Mouse (Mus musculus) left cerebral cortex, postnatal 14 days (tissue): ENCODE results near the gene Mcrip2. TPM values are rescaled to one million over a fixed set of nuclear protein-coding genes. Genes with fewer than 3 reads are reported as not detected.

ENCODE experiments used
- DNase-seq, 2 experiments: peaks; one replicate each; pipeline ENCODE4 v3.0.0; 2021 to 2022; ENCODE audit warnings: low spot score in 2 of 2, mixed read lengths in 1 of 2
- intact Hi-C: fragments of 180-260 bp; cut with DNase I; formaldehyde crosslinking; loops from one replicate; pipeline ENCODE4 v1.15.1; 2025
- microRNA-seq, 2 experiments: library from miRNA; unstranded; fragments of <30 nt; microRNA quantifications; one replicate each; pipeline ENCODE4 v1.2.0; 2022
- total RNA-seq, 2 experiments: library from RNA; stranded (reverse); gene quantifications; 2 replicates each; pipeline ENCODE4 v1.2.3; 2021

The Mcrip2 gene
- total RNA-seq, 2 experiments from 2014 or later = 25.5 to 31.6 TPM

DNA sequence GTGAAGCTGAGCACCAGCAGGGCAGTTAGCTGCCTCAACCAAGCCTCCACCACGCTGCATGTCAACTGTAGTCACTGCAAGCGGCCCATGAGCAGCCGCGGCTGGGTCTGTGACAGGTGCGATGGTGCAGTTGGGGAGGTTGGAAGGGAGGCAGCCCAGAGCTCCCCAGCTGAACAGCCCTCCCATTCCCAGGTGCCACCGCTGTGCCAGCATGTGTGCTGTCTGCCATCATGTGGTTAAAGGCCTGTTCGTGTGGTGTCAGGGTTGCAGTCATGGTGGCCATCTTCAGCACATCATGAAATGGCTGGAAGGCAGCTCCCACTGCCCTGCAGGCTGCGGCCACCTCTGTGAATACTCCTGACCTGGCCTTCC is 40.4 kb downstream of the Mcrip2 start:
- intact Hi-C loops = no loop called here
- no peak for DNase-seq

DNA sequence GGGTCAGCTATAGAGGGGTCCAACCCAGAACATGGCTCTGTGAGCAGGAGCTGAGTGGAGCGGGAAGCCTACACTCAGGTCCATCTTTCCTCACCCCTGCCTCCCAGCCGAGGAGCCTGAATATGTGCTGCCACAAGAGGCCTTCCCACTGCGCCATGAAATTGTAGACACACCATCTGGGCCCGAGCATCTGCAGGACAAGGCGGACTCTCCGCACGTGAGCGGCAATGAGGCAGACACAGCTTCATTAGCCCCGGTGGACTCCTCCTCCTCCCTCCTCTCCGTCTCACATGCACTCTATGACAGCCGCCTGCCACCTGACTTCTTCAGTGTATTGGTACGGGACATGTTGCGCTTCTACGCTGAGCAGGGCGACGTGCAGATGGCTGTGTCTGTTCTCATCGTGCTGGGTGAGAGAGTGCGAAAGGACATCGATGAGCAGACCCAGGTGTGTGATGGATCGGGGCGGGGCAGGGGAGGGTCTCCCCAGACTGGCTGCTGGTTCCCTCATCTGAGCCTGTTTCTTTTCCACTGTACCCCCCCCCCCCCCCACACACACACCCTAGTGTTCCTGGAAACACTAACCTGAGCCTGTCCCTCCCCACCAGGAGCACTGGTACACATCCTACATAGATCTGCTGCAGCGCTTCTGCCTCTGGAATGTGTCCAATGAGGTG is 40.9 kb downstream of the Mcrip2 start:
- intact Hi-C loops = no loop called here
- DNase-seq = no peak

DNA sequence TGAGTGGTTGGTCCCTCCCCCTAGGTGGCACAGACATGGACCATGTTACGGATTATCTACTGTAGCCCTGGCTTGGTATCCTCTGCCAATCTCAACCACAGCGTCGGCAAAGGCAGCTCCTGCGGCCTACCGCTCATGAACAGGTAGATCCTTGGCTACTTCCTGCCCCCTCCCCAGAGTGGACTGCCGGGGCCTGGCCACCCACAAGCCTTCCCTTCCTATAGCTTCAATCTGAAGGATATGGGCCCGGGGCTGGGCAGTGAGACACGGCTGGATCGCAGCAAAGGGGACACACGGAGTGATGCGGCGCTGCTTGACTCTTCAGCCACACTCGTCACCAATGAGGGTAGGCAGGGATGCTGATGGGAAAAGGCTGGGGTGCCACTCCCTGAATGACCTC is 41.6 kb downstream of the Mcrip2 start:
- intact Hi-C loops = no loop called here
- DNase-seq = no peak

DNA sequence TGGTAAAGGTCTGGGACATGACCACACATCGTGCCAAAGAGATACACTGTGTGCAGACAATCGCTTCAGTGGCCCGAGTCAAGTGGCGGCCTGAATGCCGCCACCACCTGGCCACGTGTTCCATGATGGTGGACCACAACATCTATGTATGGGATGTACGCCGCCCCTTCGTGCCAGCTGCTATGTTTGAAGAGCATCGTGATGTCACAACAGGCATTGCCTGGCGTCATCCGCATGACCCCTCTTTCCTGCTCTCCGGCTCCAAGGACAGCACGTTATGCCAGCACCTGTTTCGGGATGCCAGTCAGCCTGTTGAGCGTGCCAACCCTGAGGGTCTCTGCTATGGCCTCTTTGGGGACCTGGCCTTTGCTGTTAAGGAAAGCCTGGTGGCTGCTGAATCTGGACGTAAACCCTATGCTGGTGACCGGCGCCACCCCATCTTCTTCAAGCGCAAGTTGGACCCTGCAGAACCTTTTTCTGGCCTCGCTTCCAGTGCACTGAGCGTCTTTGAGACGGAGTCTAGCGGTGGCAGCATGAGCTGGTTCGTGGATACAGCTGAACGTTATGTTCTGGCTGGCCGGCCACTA is 42.5 kb downstream of the Mcrip2 start:
- intact Hi-C loops = no loop called here
- DNase-seq = no peak

DNA sequence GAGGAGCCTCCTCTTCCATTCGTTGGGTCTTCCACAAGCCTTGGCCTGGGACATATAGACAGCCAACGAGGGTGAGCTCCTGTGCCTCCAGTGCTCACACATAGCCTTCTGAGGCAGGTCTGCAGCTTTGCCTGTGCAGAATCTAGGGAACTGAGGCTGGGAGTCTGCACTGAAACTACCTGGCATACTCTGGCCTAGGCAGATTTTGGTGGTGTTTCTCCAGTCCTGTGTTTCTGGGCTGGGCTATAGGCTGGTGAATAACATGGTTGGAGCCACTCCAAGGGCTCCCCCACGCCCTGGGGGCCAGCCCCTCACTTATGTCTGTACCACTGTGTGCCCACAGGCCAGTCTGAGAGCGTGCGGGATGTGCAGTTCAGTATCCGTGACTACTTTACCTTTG is 43.3 kb downstream of the Mcrip2 start:
- intact Hi-C loops = no loop called here
- DNase-seq = no peak

DNA sequence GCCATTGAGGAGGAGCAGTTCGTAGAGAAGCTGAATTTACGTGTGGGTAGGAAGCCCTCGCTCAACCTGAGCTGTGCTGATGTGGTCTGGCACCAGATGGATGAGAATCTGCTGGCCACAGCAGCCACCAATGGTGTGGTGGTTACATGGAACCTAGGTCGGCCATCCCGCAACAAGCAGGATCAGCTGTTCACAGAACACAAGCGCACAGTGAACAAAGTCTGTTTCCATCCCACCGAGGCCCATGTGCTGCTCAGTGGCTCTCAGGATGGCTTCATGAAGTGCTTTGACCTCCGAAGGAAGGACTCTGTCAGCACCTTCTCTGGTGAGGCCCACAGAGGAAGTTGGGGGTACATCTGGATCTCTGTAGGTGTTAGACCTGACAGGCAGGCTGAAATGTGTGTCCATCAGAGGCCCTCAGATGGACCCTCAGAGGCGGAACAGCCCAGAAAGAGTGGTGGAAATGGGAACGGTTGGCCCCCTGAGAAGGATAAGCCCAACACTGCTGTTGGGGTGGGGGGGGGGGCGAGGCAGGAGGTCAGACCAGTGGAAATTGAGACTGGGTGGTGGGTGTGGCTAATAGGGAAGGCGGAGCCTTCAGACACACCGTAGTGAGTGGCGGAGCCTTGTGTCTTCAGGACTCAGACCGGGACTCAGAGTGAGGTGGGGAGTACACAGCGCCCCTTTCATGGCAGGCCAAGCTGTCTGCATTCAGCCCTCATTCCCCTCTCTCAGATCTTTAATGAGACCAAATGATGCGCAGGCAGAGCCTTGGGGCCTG is 44.0 kb downstream of the Mcrip2 start:
- DNase-seq = no peak
- intact Hi-C loops = no loop called here

DNA sequence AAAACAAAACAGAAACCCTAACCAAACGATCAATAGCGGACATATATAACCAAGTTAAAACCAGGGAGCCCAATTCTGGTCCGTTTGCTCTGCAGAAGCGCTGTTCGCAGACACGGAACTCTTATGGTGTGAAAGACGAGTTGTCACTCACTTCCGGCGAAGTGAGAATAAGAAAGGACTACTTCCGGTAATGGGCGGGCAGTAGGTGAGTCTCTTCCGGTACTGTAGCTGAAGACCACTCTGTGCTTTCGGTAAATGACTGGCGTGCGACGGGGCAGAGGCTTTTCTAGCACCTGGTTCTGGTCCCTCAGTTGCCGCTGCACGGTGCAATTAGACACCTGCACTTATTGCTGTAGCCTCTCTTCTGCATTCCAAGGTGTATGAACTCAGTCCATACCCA is 45.1 kb downstream of the Mcrip2 start, which contains the start of gene Wdr24:
Gene Wdr24, plus strand, starts transcription at position 176 of the 400 bp plus-strand sequence.
- DNase-seq = peak; percentile 83 to 89
- intact Hi-C loops = no loop called here

DNA sequence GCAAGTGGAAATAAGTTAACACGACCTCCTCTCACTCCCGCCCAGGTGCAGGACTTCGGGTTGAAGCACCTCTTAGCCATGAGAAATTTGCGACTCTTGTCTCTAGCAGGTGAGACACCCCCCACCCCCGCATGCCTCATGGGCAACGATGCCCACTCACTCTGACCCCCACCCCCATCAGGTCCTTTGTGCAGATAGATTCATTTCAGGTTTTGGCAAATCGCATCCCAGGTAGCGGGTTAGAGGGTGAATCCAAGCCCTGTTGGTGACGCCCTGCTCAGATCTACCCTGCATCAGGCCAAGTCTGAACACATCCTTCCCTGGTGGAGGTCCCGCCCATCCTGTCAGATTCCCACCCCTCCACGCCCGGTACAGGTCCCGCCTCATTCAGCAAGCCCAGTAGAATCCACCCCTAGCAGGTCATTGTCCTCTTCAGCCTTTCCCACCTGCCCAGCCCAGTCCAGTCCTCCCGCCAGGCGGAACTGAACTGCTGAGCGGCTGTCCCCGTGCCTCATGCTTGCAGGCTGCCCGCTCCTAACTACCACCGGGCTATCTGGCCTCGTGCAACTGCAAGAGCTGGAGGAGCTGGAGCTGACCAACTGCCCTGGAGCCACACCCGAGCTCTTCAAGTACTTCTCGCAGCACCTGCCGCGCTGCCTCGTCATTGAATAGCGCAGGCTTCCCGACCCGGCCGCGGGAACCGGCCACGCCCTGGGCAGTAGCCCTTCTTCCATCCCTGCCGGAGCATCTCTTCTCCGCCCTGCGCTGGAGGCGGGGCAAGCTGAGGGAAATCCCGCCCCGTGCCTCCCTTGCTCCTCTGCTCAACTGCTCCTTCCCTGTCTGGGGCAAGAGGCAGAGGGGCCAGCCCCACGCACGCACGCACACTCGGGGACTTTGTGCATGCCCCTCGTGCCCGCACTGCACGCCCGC is 49.4 kb downstream of the Mcrip2 start:
- intact Hi-C loops = no loop called here

DNA sequence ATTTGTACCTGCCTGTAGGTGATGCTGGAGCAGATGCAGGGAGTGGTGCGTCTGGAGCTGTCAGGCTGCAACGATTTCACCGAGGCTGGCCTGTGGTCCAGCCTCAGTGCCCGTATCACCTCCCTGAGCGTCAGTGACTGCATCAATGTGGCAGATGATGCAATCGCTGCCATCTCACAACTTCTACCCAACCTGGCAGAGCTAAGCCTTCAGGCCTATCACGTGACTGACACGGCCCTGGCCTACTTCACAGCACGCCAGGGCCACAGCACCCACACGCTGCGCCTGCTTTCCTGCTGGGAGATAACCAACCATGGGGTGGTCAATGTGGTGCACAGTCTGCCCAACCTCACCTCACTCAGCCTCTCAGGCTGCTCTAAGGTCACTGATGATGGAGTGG is 50.9 kb downstream of the Mcrip2 start:
- DNase-seq = no peak
- intact Hi-C loops = no loop called here

More for the DNA sequence above, 49.4 kb downstream of the Mcrip2 start:
- no peak for DNase-seq

Small RNA genes within 50 kb of the gene (microRNA-seq; reads per million reads assigned to microRNA genes)
- 2.7 to 3.2 reads per million in 2 experiments for gene Mir3082

Other genes with a start within 250 kb of the Mcrip2 start
- 100 to 1,000 TPM; 125 to 154 TPM for gene Gng13, start 151.6 kb downstream of the Mcrip2 start, total RNA-seq
- 1 to 10 TPM; 1.9 to 4.3 TPM for gene Chtf18, start 141.3 kb downstream of the Mcrip2 start, total RNA-seq
- 10 to 100 TPM; 34.2 to 35.5 TPM for gene Rpusd1, start 141.1 kb downstream of the Mcrip2 start, total RNA-seq
- gene Mslnl, start 132.7 kb downstream of the Mcrip2 start, total RNA-seq = not detected
- gene Msln, start 114.4 kb downstream of the Mcrip2 start, total RNA-seq = 1 to 10 TPM; 6.2 to 6.5 TPM
- gene Narfl, start 95.0 kb downstream of the Mcrip2 start, total RNA-seq = 10 to 100 TPM; 28.8 to 32.8 TPM
- gene Haghl, start 83.1 kb downstream of the Mcrip2 start, total RNA-seq = 100 to 1,000 TPM; 127 to 140 TPM
- not detected for gene Ccdc78, start 82.2 kb downstream of the Mcrip2 start, total RNA-seq
- 10 to 100 TPM; 82.7 to 87.4 TPM for gene Fam173a, start 75.9 kb downstream of the Mcrip2 start, total RNA-seq
- gene AC134908.4, start 73.1 kb downstream of the Mcrip2 start, total RNA-seq = not detected
- 10 to 100 TPM; 73.5 to 84.2 TPM for gene Metrn, start 71.6 kb downstream of the Mcrip2 start, total RNA-seq
- gene Fbxl16, start 59.7 kb downstream of the Mcrip2 start, total RNA-seq = 100 to 1,000 TPM; 460 to 479 TPM
- 10 to 100 TPM; 22.3 to 23.3 TPM for gene Wdr24, start 45.1 kb downstream of the Mcrip2 start, total RNA-seq
- 10 to 100 TPM; 59.1 to 59.6 TPM for gene Jmjd8, start 39.9 kb downstream of the Mcrip2 start, total RNA-seq
- gene Stub1, start 35.4 kb downstream of the Mcrip2 start, total RNA-seq = 100 to 1,000 TPM; 160 to 166 TPM
- gene Rhbdl1, start 31.5 kb downstream of the Mcrip2 start, total RNA-seq = 10 to 100 TPM; 85.8 to 89.7 TPM
- 10 to 100 TPM; 29.0 to 29.5 TPM for gene Gm20683, start 27.0 kb downstream of the Mcrip2 start, total RNA-seq
- 10 to 100 TPM; 81.9 to 84.9 TPM for gene Rhot2, start 23.9 kb downstream of the Mcrip2 start, total RNA-seq
- 10 to 100 TPM; 34.2 to 37.9 TPM for gene Wdr90, start 7.3 kb downstream of the Mcrip2 start, total RNA-seq
- 10 to 100 TPM; 37.6 to 40.3 TPM for gene Mettl26, start 6.3 kb upstream of the Mcrip2 start, total RNA-seq
- 1 to 10 TPM; 1.1 to 1.8 TPM for gene Wfikkn1, start 12.1 kb upstream of the Mcrip2 start, total RNA-seq
- 10 to 100 TPM; 53.7 to 57.3 TPM for gene Rab40c, start 51.0 kb upstream of the Mcrip2 start, total RNA-seq
- gene Pigq, start 76.2 kb upstream of the Mcrip2 start, total RNA-seq = 100 to 1,000 TPM; 138 to 145 TPM
- not detected for gene Nhlrc4, start 76.2 kb upstream of the Mcrip2 start, total RNA-seq
- gene A930017K11Rik, start 83.8 kb upstream of the Mcrip2 start, total RNA-seq = under 1 TPM in 1 of 2 experiments, not detected in 1; 0.13 TPM
- gene Capn15, start 117.0 kb upstream of the Mcrip2 start, total RNA-seq = 10 to 100 TPM; 46.5 to 50.0 TPM
- gene Rab11fip3, start 200.8 kb upstream of the Mcrip2 start, total RNA-seq = 10 to 100 TPM; 80.5 to 85.2 TPM
- gene Decr2, start 221.6 kb upstream of the Mcrip2 start, total RNA-seq = 10 to 100 TPM; 24.3 to 26.3 TPM
- gene Nme4, start 226.8 kb upstream of the Mcrip2 start, total RNA-seq = 1 to 10 TPM; 2.6 to 3.4 TPM
- gene Tmem8, start 244.5 kb upstream of the Mcrip2 start, total RNA-seq = 10 to 100 TPM in 1 of 2 experiments, 1 to 10 TPM in 1; 9.7 to 12.3 TPM